Mouse (Mus musculus) natural killer cell, adult 2 months (primary cell): ENCODE data around the gene Surf1.
"Not testable (repeated sequence)": the region's sequence is repeated elsewhere in the genome, so short reads cannot be mapped to it uniquely, and the experiment has no call there.

Experiments used
- DNase-seq, 2 experiments: peaks; one replicate each; pipeline ENCODE4 v3.0.0; 2022; ENCODE audit warnings: low spot score in 2 of 2

Gene Surf1

GRCm38 (mm10) chr2:26900731-26901130, 15.6 kb downstream of the Surf1 start:
- no peak for DNase-seq

DNA sequence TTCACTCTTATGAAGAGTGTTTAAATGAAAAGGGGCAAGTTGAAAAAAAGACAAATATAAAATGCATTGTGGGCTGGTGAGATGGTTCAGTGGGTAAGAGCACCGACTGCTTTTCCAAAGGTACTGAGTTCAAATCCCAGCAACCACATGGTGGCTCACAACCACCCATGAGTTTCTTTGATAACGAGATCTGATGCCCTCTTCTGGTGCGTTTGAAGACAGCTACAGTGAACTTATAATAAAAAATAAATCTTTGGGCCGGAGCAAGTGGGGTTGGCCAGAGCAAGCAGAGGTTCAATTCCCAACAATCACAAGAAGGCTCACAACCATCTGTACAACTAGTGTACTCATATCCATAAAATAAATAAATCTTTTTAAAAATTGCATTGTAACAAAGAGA, 20.4 kb downstream of the Surf1 start:
- DNase-seq: no peak

DNA sequence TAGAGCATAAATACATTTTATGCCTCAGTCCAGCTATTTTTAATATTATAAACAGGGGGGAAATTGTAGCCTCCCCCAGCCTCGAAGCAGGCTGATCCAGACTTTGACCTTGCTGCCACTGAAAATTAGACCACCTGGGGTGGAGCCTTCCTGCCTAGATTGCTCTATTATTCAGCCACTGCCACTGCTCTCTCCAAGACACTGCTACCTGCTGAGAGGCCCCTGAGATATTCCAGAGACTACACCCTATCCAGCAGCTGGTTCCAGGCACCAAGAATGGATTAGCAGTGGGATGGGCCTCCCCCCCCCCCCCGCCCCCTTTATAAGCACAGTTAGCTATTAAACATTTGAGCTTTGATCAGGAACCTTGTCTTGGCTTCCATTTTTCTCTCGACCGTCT, 30.2 kb downstream of the Surf1 start:
- not testable (repeated sequence) for DNase-seq

DNA sequence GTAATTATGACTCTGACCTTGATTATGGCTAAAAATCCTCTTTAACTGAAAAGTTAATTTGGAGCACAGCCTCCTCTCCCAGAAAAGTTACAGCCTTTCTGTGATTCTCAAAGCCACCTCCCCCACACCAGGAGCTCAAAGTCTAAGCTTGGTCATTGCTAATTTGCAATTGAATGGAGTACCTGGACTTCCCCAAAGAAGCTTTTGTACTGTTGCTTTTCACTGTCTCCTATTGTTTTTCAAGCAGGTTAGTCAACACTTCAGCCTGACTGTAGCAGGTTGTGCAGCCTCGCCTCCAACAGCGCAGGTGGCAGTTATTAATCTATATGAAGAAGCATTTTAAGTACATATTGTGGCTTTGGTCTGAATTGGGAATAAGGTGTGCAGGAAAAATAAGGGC, 30.8 kb downstream of the Surf1 start:
- not testable (repeated sequence) for DNase-seq

DNA sequence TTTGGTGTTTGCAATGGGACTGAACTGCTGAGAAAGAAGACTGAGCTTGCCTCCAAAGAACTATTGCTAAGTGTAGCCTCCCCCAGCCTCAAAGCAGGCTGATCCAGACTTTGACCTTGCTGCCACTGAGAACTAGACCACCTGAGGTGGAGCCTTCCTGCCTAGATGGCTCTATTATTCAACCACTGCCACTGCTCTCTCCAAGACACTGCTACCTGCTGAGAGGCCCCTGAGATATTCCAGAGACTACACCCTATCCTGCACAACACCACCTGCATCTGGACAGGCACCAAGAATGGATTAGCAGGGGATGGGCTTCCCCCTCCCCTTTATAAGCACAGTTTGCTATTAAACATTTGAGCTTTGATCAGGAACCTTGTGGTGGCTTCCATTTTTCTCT, 37.8 kb downstream of the Surf1 start:
- DNase-seq: no peak

DNA sequence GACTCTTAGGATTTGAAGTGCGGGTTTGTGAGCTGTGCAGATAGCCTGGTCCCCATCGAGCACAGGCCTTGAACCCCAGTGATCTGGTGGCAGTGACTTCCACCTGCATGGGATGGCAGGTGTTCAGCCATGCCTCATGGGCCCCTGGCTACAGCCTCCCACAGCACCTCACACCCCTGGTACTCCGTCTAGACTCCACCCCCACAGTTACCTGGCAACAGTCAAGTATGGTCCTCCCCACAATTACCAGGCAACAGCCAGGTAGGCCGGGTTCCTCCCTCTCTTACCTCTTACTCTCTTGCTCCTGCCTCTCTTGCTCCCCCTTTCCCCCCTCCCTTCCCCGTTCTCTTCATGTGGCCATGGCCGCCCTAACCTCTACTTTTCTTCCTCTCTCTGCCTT, 45.7 kb downstream of the Surf1 start:
- no peak for DNase-seq

DNA sequence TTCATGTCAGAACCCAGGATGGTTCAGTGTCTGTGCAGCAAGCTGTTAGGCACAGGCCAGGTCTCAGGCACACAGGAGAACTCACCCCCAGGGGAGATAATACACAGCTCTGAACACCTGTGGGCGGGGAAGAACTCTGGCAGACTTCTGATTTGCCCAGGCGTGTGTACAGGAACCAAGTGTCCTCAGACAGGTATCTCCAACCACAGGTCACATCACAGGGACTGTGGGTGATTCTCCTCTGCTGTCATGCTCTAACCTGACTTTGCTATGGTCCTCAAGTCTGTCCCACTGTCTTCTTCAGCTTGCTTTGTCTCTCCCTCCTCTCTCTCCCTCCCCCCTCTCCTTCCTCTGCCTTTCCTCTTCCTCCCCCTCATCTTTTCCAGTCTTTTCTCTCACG, 51.5 kb downstream of the Surf1 start, which contains the start of gene Abo:
TSS of gene Abo (minus strand) at position 101 of the 400 bp plus-strand sequence.
- no peak for DNase-seq
